Mouse (Mus musculus) CH12F3 (cell line): ENCODE results near the gene Primpol.
"Not testable (repeated sequence)": the region's sequence is repeated elsewhere in the genome, so short reads cannot be mapped to it uniquely, and the experiment has no call there.

Experiments
- in situ Hi-C: fragments of 300-500 bp; cut with MboI; formaldehyde crosslinking; loops from 2 replicates; pipeline ENCODE4 v1.14.3; 2020; ENCODE audit warnings: low sequenced_read_pairs

Gene Primpol

GRCm38 (mm10) chr8:46606930-46607329, 10.1 kb downstream of the Primpol start:
- in situ Hi-C loops: no loop called here

- in situ Hi-C loops: no loop called here
Observed at GRCm38 (mm10) chr8:46603587-46603986, 13.4 kb downstream of the Primpol start.

GRCm38 (mm10) chr8:46600959-46601707, 15.9 kb downstream of the Primpol start:
- in situ Hi-C loops: no loop called here

GRCm38 (mm10) chr8:46599314-46599904, 17.6 kb downstream of the Primpol start:
- in situ Hi-C loops: no loop called here

GRCm38 (mm10) chr8:46598753-46599152, 18.3 kb downstream of the Primpol start:
- in situ Hi-C loops: no loop called here

GRCm38 (mm10) chr8:46598114-46598513, 18.9 kb downstream of the Primpol start:
- in situ Hi-C loops: no loop called here

GRCm38 (mm10) chr8:46597411-46597810, 19.6 kb downstream of the Primpol start:
- in situ Hi-C loops: no loop called here

GRCm38 (mm10) chr8:46596530-46596929, 20.5 kb downstream of the Primpol start:
- in situ Hi-C loops: no loop called here

GRCm38 (mm10) chr8:46595593-46595992, 21.4 kb downstream of the Primpol start:
- in situ Hi-C loops: no loop called here

GRCm38 (mm10) chr8:46593772-46594171, 23.2 kb downstream of the Primpol start:
- in situ Hi-C loops: no loop called here

GRCm38 (mm10) chr8:46593067-46593466, 23.9 kb downstream of the Primpol start:
- in situ Hi-C loops: no loop called here

GRCm38 (mm10) chr8:46588663-46589062, 28.3 kb downstream of the Primpol start:
- in situ Hi-C loops: no loop called here

GRCm38 (mm10) chr8:46587911-46588310, 29.1 kb downstream of the Primpol start:
- in situ Hi-C loops: no loop called here

- in situ Hi-C loops: no loop called here
Observed at GRCm38 (mm10) chr8:46585576-46585975, 31.4 kb downstream of the Primpol start.

GRCm38 (mm10) chr8:46584328-46584727, 32.7 kb downstream of the Primpol start:
- in situ Hi-C loops: not testable (repeated sequence)

GRCm38 (mm10) chr8:46578794-46579193, 38.2 kb downstream of the Primpol start:
- in situ Hi-C loops: no loop called here

- in situ Hi-C loops: no loop called here
Observed at GRCm38 (mm10) chr8:46573964-46574363, 43.0 kb downstream of the Primpol start.

- in situ Hi-C loops: no loop called here
Observed at GRCm38 (mm10) chr8:46573446-46573845, 43.6 kb downstream of the Primpol start.

GRCm38 (mm10) chr8:46570673-46571072, 46.3 kb downstream of the Primpol start:
- in situ Hi-C loops: no loop called here

GRCm38 (mm10) chr8:46569659-46570441, 47.2 kb downstream of the Primpol start:
- in situ Hi-C loops: no loop called here

GRCm38 (mm10) chr8:46568942-46569341, 48.1 kb downstream of the Primpol start:
- in situ Hi-C loops: no loop called here

GRCm38 (mm10) chr8:46567946-46568345, 49.1 kb downstream of the Primpol start:
- in situ Hi-C loops: no loop called here
